Mouse (Mus musculus): ENCODE data around the gene Ndufab1. TPM values are rescaled to one million over a fixed set of nuclear protein-coding genes. Genes with fewer than 3 reads are reported as not detected.
A peak's percentile ranks its signal among the peaks of the same experiment; 100 is the strongest.

The Ndufab1 gene
- polyA plus RNA-seq, 1 experiment from 2014 or later = 1,675 TPM

- H3K4me3 ChIP-seq (ENCODE audit: low read length) = no peak overlapping the region
- no peaks in the 10 kb centered on the region for H3K27me3 ChIP-seq (ENCODE audit: control insufficient read depth, insufficient read depth, low read length)
- WGBS = 67% methylated on average over 1 of the region's 1 CpGs
- no peak overlapping the region for H3K9ac ChIP-seq (ENCODE audit: low read length)
- H3K27ac ChIP-seq (ENCODE audit: low read length) = peak overlapping the region; percentile 6; the same call in 1 of the 2 replicates
- H3K9me3 ChIP-seq (replicated peaks; ENCODE audit: control insufficient read depth, low read length) = no peaks in the 10 kb centered on the region
- H3K4me2 ChIP-seq (ENCODE audit: low read depth, low read length) = no peak overlapping the region
- H3K36me3 ChIP-seq (ENCODE audit: control insufficient read depth, insufficient read depth) = peaks cover 20% of the 10 kb centered on the region; the same call in 1 of the 2 replicates
- peaks cover 24% of the 10 kb centered on the region for H3K4me1 ChIP-seq (ENCODE audit: control insufficient read depth, insufficient read depth, low read length)
- no peak for ATAC-seq (replicated peaks; ENCODE audit: extremely low read depth, insufficient read depth, low FRiP score)
Observed at GRCm38 (mm10) chr7:122050834-122051233, 50.9 kb downstream of the Ndufab1 start.

- Histone ChIP-seq H3K36me3 (ENCODE audit: control insufficient read depth, insufficient read depth) (peaks cover 12% of the 10 kb centered on the region), H3K4me3 (ENCODE audit: low read length) (no peak overlapping the region), H3K9me3 (replicated peaks; ENCODE audit: control insufficient read depth, low read length) (no peaks in the 10 kb centered on the region), H3K4me2 (ENCODE audit: low read depth, low read length) (no peak overlapping the region), H3K27me3 (ENCODE audit: control insufficient read depth, insufficient read depth, low read length) (no peaks in the 10 kb centered on the region), H3K27ac (ENCODE audit: low read length) (peak overlapping the region; percentile 97), H3K9ac (ENCODE audit: low read length) (no peak overlapping the region), H3K4me1 (ENCODE audit: control insufficient read depth, insufficient read depth, low read length) (peaks cover 30% of the 10 kb centered on the region)
- no peak for ATAC-seq (replicated peaks; ENCODE audit: extremely low read depth, insufficient read depth, low FRiP score)
- 82% methylated on average over 9 of the region's 9 CpGs for WGBS
Observed at GRCm38 (mm10) chr7:122048191-122048590, 53.5 kb downstream of the Ndufab1 start.

GRCm38 (mm10) chr7:122046813-122047212, 54.9 kb downstream of the Ndufab1 start:
- peak overlapping the region; percentile 59 for H3K4me2 ChIP-seq (ENCODE audit: low read depth, low read length)
- H3K36me3 ChIP-seq (ENCODE audit: control insufficient read depth, insufficient read depth) = peaks cover 12% of the 10 kb centered on the region
- H3K9me3 ChIP-seq (replicated peaks; ENCODE audit: control insufficient read depth, low read length) = no peaks in the 10 kb centered on the region
- H3K27ac ChIP-seq (ENCODE audit: low read length) = peak overlapping the region; percentile 97
- 21% methylated on average over 2 of the region's 2 CpGs for WGBS
- peak; percentile 42; the same call in 1 of the 2 replicates for ATAC-seq (replicated peaks; ENCODE audit: extremely low read depth, insufficient read depth, low FRiP score)
- H3K4me3 ChIP-seq (ENCODE audit: low read length) = peak overlapping the region; percentile 46
- H3K27me3 ChIP-seq (ENCODE audit: control insufficient read depth, insufficient read depth, low read length) = no peaks in the 10 kb centered on the region
- H3K9ac ChIP-seq (ENCODE audit: low read length) = peak overlapping the region; percentile 71
- peaks cover 38% of the 10 kb centered on the region for H3K4me1 ChIP-seq (ENCODE audit: control insufficient read depth, insufficient read depth, low read length)

- peak overlapping the region; percentile 71 for H3K9ac ChIP-seq (ENCODE audit: low read length)
- peak overlapping the region; percentile 59 for H3K4me2 ChIP-seq (ENCODE audit: low read depth, low read length)
- H3K4me1 ChIP-seq (ENCODE audit: control insufficient read depth, insufficient read depth, low read length) = peaks cover 38% of the 10 kb centered on the region
- H3K27ac ChIP-seq (ENCODE audit: low read length) = peak overlapping the region; percentile 97
- H3K36me3 ChIP-seq (ENCODE audit: control insufficient read depth, insufficient read depth) = peaks cover 16% of the 10 kb centered on the region
- ATAC-seq (replicated peaks; ENCODE audit: extremely low read depth, insufficient read depth, low FRiP score) = 0 out of 2 replicates have a peak, but pooled peaks have one; percentile 12
- H3K27me3 ChIP-seq (ENCODE audit: control insufficient read depth, insufficient read depth, low read length) = no peaks in the 10 kb centered on the region
- peak overlapping the region; percentile 46 for H3K4me3 ChIP-seq (ENCODE audit: low read length)
- H3K9me3 ChIP-seq (replicated peaks; ENCODE audit: control insufficient read depth, low read length) = no peaks in the 10 kb centered on the region
- WGBS = 31% methylated on average over 1 of the region's 1 CpGs
Observed at GRCm38 (mm10) chr7:122045711-122046110, 56.0 kb downstream of the Ndufab1 start.

GRCm38 (mm10) chr7:122045181-122045634, 56.5 kb downstream of the Ndufab1 start:
- Histone ChIP-seq H3K9ac (ENCODE audit: low read length) (peak overlapping the region; percentile 71), H3K4me2 (ENCODE audit: low read depth, low read length) (peak overlapping the region; percentile 59)

GRCm38 (mm10) chr7:122044106-122044505, 57.6 kb downstream of the Ndufab1 start:
- peak overlapping the region; percentile 1 for H3K4me3 ChIP-seq (ENCODE audit: low read length)
- H3K4me1 ChIP-seq (ENCODE audit: control insufficient read depth, insufficient read depth, low read length) = peaks cover 37% of the 10 kb centered on the region
- H3K27ac ChIP-seq (ENCODE audit: low read length) = peak overlapping the region; percentile 97
- H3K9me3 ChIP-seq (replicated peaks; ENCODE audit: control insufficient read depth, low read length) = no peaks in the 10 kb centered on the region
- no peaks in the 10 kb centered on the region for H3K27me3 ChIP-seq (ENCODE audit: control insufficient read depth, insufficient read depth, low read length)
- peak overlapping the region; percentile 24 for H3K9ac ChIP-seq (ENCODE audit: low read length)
- peak overlapping the region; percentile 44 for H3K4me2 ChIP-seq (ENCODE audit: low read depth, low read length)
- peaks cover 22% of the 10 kb centered on the region for H3K36me3 ChIP-seq (ENCODE audit: control insufficient read depth, insufficient read depth)
- WGBS = 67% methylated on average over 8 of the region's 8 CpGs
- no peak for ATAC-seq (replicated peaks; ENCODE audit: extremely low read depth, insufficient read depth, low FRiP score)

More at GRCm38 (mm10) chr7:122045181-122045634, 56.5 kb downstream of the Ndufab1 start:
- H3K4me3 ChIP-seq (ENCODE audit: low read length) = peak overlapping the region; percentile 46; the same call in 1 of the 2 replicates
- H3K27ac ChIP-seq (ENCODE audit: low read length) = peak overlapping the region; percentile 97
- ATAC-seq (replicated peaks; ENCODE audit: extremely low read depth, insufficient read depth, low FRiP score) = peak; percentile 86
- no peaks in the 10 kb centered on the region for H3K27me3 ChIP-seq (ENCODE audit: control insufficient read depth, insufficient read depth, low read length)
- H3K4me1 ChIP-seq (ENCODE audit: control insufficient read depth, insufficient read depth, low read length) = peaks cover 38% of the 10 kb centered on the region
- 28% methylated on average over 4 of the region's 4 CpGs for WGBS
- peaks cover 16% of the 10 kb centered on the region for H3K36me3 ChIP-seq (ENCODE audit: control insufficient read depth, insufficient read depth)
- H3K9me3 ChIP-seq (replicated peaks; ENCODE audit: control insufficient read depth, low read length) = no peaks in the 10 kb centered on the region

Other genes starting within 250 kb of the Ndufab1 start
- 0.49 and 0.70 TPM in 2 replicates for gene Scnn1b, start 236.8 kb downstream of the Ndufab1 start, polyA plus RNA-seq (2015; fragmentation: Nextera tagmentation; extraction: Ambion mirVana)
- 17.9 and 19.9 TPM in 2 replicates for gene Cog7, start 120.2 kb downstream of the Ndufab1 start, polyA plus RNA-seq (2015; fragmentation: Nextera tagmentation; extraction: Ambion mirVana)
- 79.0 and 87.5 TPM in 2 replicates for gene Gga2, start 80.7 kb downstream of the Ndufab1 start, polyA plus RNA-seq (2015; fragmentation: Nextera tagmentation; extraction: Ambion mirVana)
- 43.1 and 44.5 TPM in 2 replicates for gene Ubfd1, start 34.7 kb downstream of the Ndufab1 start, polyA plus RNA-seq (2015; fragmentation: Nextera tagmentation; extraction: Ambion mirVana)
- gene Ears2, start 34.6 kb downstream of the Ndufab1 start, polyA plus RNA-seq (2015; fragmentation: Nextera tagmentation; extraction: Ambion mirVana) = 40.4 and 41.9 TPM in 2 replicates
- gene Palb2, start 31.1 kb upstream of the Ndufab1 start, polyA plus RNA-seq (2015; fragmentation: Nextera tagmentation; extraction: Ambion mirVana) = 8.2 and 9.7 TPM in 2 replicates
- 77.8 TPM in 2 replicates for gene Dctn5, start 31.2 kb upstream of the Ndufab1 start, polyA plus RNA-seq (2015; fragmentation: Nextera tagmentation; extraction: Ambion mirVana)
- 91.0 and 96.3 TPM in 2 replicates for gene Plk1, start 57.6 kb upstream of the Ndufab1 start, polyA plus RNA-seq (2015; fragmentation: Nextera tagmentation; extraction: Ambion mirVana)
- gene Ern2, start 84.3 kb upstream of the Ndufab1 start, polyA plus RNA-seq (2015; fragmentation: Nextera tagmentation; extraction: Ambion mirVana) = 0.22 and 0.30 TPM in 2 replicates
- 0.32 and 0.66 TPM in 2 replicates for gene Chp2, start 117.6 kb upstream of the Ndufab1 start, polyA plus RNA-seq (2015; fragmentation: Nextera tagmentation; extraction: Ambion mirVana)
- 5.5 and 12.0 TPM in 2 replicates for gene Prkcb, start 186.9 kb upstream of the Ndufab1 start, polyA plus RNA-seq (2015; fragmentation: Nextera tagmentation; extraction: Ambion mirVana)

Data from heart, embryonic 16.5 days (tissue).